Mouse (Mus musculus) CD4-positive, CD25-positive, alpha-beta regulatory T cell, adult 2 months (primary cell): ENCODE data around the gene Fam240a.

Source experiments
- DNase-seq: peaks from one replicate; pipeline ENCODE4 v3.0.0-alpha.2; 2012; ENCODE audit warnings: low read depth, low spot score

Fam240a gene

GRCm38 (mm10) chr9:110945343-110945742 is 28.7 kb upstream of the Fam240a start:
- no peak for DNase-seq

- peak; percentile 76 for DNase-seq
These were observed 27.6 kb upstream of the Fam240a start for GRCm38 (mm10) chr9:110944265-110944664.

- peak; percentile 65 for DNase-seq
These were observed 21.1 kb upstream of the Fam240a start for GRCm38 (mm10) chr9:110937506-110938490.

GRCm38 (mm10) chr9:110935941-110936340 is 19.3 kb upstream of the Fam240a start:
- DNase-seq, result no peak

- DNase-seq, result no peak
These were observed 17.3 kb upstream of the Fam240a start for GRCm38 (mm10) chr9:110933850-110934437.

GRCm38 (mm10) chr9:110931573-110931972 is 14.9 kb upstream of the Fam240a start:
- no peak for DNase-seq

- peak; percentile 86 for DNase-seq
These were observed 6.1 kb upstream of the Fam240a start for GRCm38 (mm10) chr9:110922759-110923158.

- no peak for DNase-seq
These were observed 4.2 kb upstream of the Fam240a start for GRCm38 (mm10) chr9:110920665-110921419.

- no peak for DNase-seq
These were observed 1.2 kb downstream of the Fam240a start for GRCm38 (mm10) chr9:110915466-110915865.

- DNase-seq, result no peak
These were observed 1.9 kb downstream of the Fam240a start for GRCm38 (mm10) chr9:110914631-110915236.

GRCm38 (mm10) chr9:110909371-110909967 is 7.2 kb downstream of the Fam240a start:
- DNase-seq, result peak; percentile 55

- no peak for DNase-seq
These were observed 8.0 kb downstream of the Fam240a start for GRCm38 (mm10) chr9:110908631-110909016.

GRCm38 (mm10) chr9:110907838-110908630 is 8.6 kb downstream of the Fam240a start:
- no peak for DNase-seq

GRCm38 (mm10) chr9:110907201-110907837 is 9.3 kb downstream of the Fam240a start:
- DNase-seq, result peak; percentile 86

GRCm38 (mm10) chr9:110902271-110902670 is 14.4 kb downstream of the Fam240a start:
- DNase-seq, result no peak

GRCm38 (mm10) chr9:110901204-110901603 is 15.5 kb downstream of the Fam240a start:
- DNase-seq, result no peak

- no peak for DNase-seq
These were observed 17.1 kb downstream of the Fam240a start for GRCm38 (mm10) chr9:110899451-110900008.

- DNase-seq, result peak; percentile 75
These were observed 20.1 kb downstream of the Fam240a start for GRCm38 (mm10) chr9:110896595-110896994.

- no peak for DNase-seq
These were observed 20.7 kb downstream of the Fam240a start for GRCm38 (mm10) chr9:110895994-110896393.

GRCm38 (mm10) chr9:110895507-110895906 is 21.2 kb downstream of the Fam240a start:
- DNase-seq, result peak; percentile 50
